Mouse (Mus musculus) intestine, embryonic 16.5 days (tissue): ENCODE results near the gene Alox5. TPM values are rescaled to one million over a fixed set of nuclear protein-coding genes. Genes with fewer than 3 reads are reported as not detected.

Source experiments
- ATAC-seq: fragments of 200-750 bp; cut with Nextera tagmentation; 2 replicates; pipeline ENCODE4 v1.8.0; 2017; ENCODE audit warnings: moderate TSS enrichment, moderate library complexity
- H3K27ac ChIP-seq: fragments of 300-500 bp; sonication (generic); 2 replicates; pipeline ENCODE4 v1.5.1; 2014; ENCODE audit warnings: mild to moderate bottlenecking, low read length
- H3K27me3 ChIP-seq: fragments of 300-500 bp; sonication (generic); replicated peaks from 2 replicates; pipeline ENCODE4 v1.6.1; 2014; ENCODE audit warnings: low read length, control low read depth, mixed read lengths; ENCODE audit not compliant: control insufficient read depth, insufficient read depth
- H3K36me3 ChIP-seq: fragments of 300-500 bp; sonication (generic); 2 replicates; pipeline ENCODE4 v1.6.1; 2014; ENCODE audit warnings: low read length, control low read depth; ENCODE audit not compliant: control insufficient read depth, insufficient read depth
- H3K4me1 ChIP-seq: fragments of 300-500 bp; sonication (generic); 2 replicates; pipeline ENCODE4 v1.6.1; 2014; ENCODE audit warnings: low read length, control low read depth, mixed read lengths; ENCODE audit not compliant: control insufficient read depth, insufficient read depth
- H3K4me2 ChIP-seq: fragments of 300-500 bp; sonication (generic); 2 replicates; pipeline ENCODE4 v1.6.1; 2014; ENCODE audit warnings: low read depth, low read length, control low read depth
- H3K4me3 ChIP-seq: fragments of 300-500 bp; sonication (generic); 2 replicates; pipeline ENCODE4 v1.5.1; 2014; ENCODE audit warnings: mild to moderate bottlenecking, low read length
- H3K9ac ChIP-seq: fragments of 300-500 bp; sonication (generic); 2 replicates; pipeline ENCODE4 v1.6.1; 2014; ENCODE audit warnings: low read depth, low read length
- H3K9me3 ChIP-seq: fragments of 300-500 bp; sonication (generic); 2 replicates; pipeline ENCODE4 v1.6.1; 2016; ENCODE audit warnings: low read length, control low read depth; ENCODE audit not compliant: control insufficient read depth
- WGBS: fragments of 180-500 bp; shearing (Covaris S2); extraction: QIAGEN DNeasy Blood & Tissue Kit; methylation state at CpG from one replicate; pipeline ENCODE4 v1.1.7; 2014; 5-methylcytosine and 5-hydroxymethylcytosine counted together
- polyA plus RNA-seq: library from polyadenylated mRNA; unstranded; fragments of >200 nt; fragmentation: Nextera tagmentation; extraction: Ambion mirVana; gene quantifications from 2 replicates; pipeline ENCODE4 v1.2.1, GENCODE M21; 2015

Gene Alox5
- polyA plus RNA-seq, 1 experiment from 2014 or later = 2.0 TPM

DNA sequence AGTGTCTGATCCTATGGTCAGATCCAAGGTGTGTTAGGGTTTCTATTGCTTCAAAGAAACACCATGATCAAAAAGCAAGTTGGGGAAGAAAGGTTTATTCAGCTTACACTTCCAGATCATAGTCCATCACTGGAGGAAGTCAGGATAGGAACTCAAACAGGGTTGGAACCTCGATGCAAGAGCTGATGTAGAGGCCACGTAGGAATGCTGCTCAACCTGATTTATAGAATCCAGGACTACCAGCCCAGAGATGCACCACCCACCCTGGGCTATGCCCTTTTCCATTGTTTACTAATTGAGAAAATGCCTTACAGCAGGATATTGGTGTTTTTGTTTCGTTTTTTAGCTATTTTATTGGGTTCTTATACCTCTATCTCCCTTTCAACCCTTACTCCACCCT lies 99.5 kb downstream of the Alox5 start:
- peaks cover 2% of the 10 kb centered on the region; the same call in 1 of the 2 replicates for H3K4me1 ChIP-seq
- H3K4me3 ChIP-seq = no peak overlapping the region
- H3K9me3 ChIP-seq = no peaks in the 10 kb centered on the region
- H3K36me3 ChIP-seq = no peaks in the 10 kb centered on the region
- H3K9ac ChIP-seq = no peak overlapping the region
- H3K27ac ChIP-seq = no peak overlapping the region
- 71% methylated on average over 3 of the region's 3 CpGs for WGBS
- H3K4me2 ChIP-seq = no peak overlapping the region
- no peaks in the 10 kb centered on the region for H3K27me3 ChIP-seq
- no peak for ATAC-seq

Other genes with a start within 250 kb of the Alox5 start
- 2.7 and 3.2 TPM in 2 replicates for gene Zfand4, start 197.0 kb downstream of the Alox5 start, polyA plus RNA-seq
- 29.9 and 33.0 TPM in 2 replicates for gene March8, start 123.2 kb downstream of the Alox5 start, polyA plus RNA-seq
- not detected in 2 replicates for gene Olfr211, start 27.9 kb upstream of the Alox5 start, polyA plus RNA-seq
- gene Olfr212, start 45.3 kb upstream of the Alox5 start, polyA plus RNA-seq = not detected in 2 replicates
- gene Olfr213, start 77.3 kb upstream of the Alox5 start, polyA plus RNA-seq = not detected in 2 replicates
- gene Gm5580, start 90.0 kb upstream of the Alox5 start, polyA plus RNA-seq = 0.49 and 0.53 TPM in 2 replicates
- not detected in 2 replicates for gene Olfr214, start 93.1 kb upstream of the Alox5 start, polyA plus RNA-seq
- gene Olfr215, start 123.0 kb upstream of the Alox5 start, polyA plus RNA-seq = not detected in 2 replicates
- 93.5 and 102 TPM in 2 replicates for gene Zfp422, start 167.8 kb upstream of the Alox5 start, polyA plus RNA-seq
- 26.3 and 27.2 TPM in 2 replicates for gene Depp1, start 189.4 kb upstream of the Alox5 start, polyA plus RNA-seq
- 8.6 and 9.2 TPM in 2 replicates for gene Rassf4, start 212.8 kb upstream of the Alox5 start, polyA plus RNA-seq